In genomic region chr10:66978215-66978614, GRCm38 (mm10) we compare ENCODE assay signal across 19 mouse cellular contexts.
DNase-seq lines count a peak whose midpoint lies in the region; ATAC-seq and TF ChIP-seq lines count a peak whose summit lies in the region.
"Had no signal": no experiment of that assay in that cellular context is flagged by ENCODE, and none has a peak within 500 bp of the region (broad histone marks: within the 10 kb centered on the region; RNA-seq: fewer than 3 reads in every experiment).

No protein-coding gene starts in this region.

- H3K9ac ChIP-seq in kidney, embryonic 15.5 days, result no peak overlapping the region
- no peak overlapping the region for H3K9ac ChIP-seq in kidney, postnatal 0 days (ENCODE audit: low read depth, low read length)

- H3K27ac ChIP-seq in kidney, embryonic 15.5 days, result no peak overlapping the region
- no peak overlapping the region for H3K27ac ChIP-seq in kidney, postnatal 0 days

- H3K27me3 ChIP-seq in kidney, embryonic 15.5 days, result no peaks in the 10 kb centered on the region
- no peaks in the 10 kb centered on the region for H3K27me3 ChIP-seq in kidney, postnatal 0 days (ENCODE audit: insufficient read depth, low read length)
- H3K27me3 ChIP-seq: CH12.LX, Patski had no signal

- TF ChIP-seq CTCF in kidney, postnatal 0 days (IDR thresholded peaks at IDR 0.05; ENCODE audit: low read depth), result no peak

- peak; percentile 60; the same call in 1 of the 2 replicates for ATAC-seq in kidney, embryonic 15.5 days (replicated peaks; ENCODE audit: low FRiP score)
- ATAC-seq in kidney, postnatal 0 days (replicated peaks; ENCODE audit: low FRiP score, low read depth), result no peak
- ATAC-seq: activated CD4-positive, CD25-positive, alpha-beta regulatory T cell, adult 4 months; CD4-positive, CD25-positive, alpha-beta regulatory T cell, adult 4 months; Patski had no signal

- peaks cover 6% of the 10 kb centered on the region for H3K4me1 ChIP-seq in kidney, embryonic 15.5 days
- H3K4me1 ChIP-seq in kidney, postnatal 0 days (replicated peaks; ENCODE audit: insufficient read depth, low read length), result no peaks in the 10 kb centered on the region

- no peak overlapping the region for H3K4me2 ChIP-seq in kidney, embryonic 15.5 days
- H3K4me2 ChIP-seq in kidney, postnatal 0 days (ENCODE audit: low read length), result no peak overlapping the region

- no peaks in the 10 kb centered on the region for H3K36me3 ChIP-seq in kidney, embryonic 15.5 days
- H3K36me3 ChIP-seq in kidney, postnatal 0 days (ENCODE audit: insufficient read depth, low read length), result no peaks in the 10 kb centered on the region
- H3K36me3 ChIP-seq: G1E had no signal

- DNase-seq in kidney, adult 18-20 months, result no peak
- DNase-seq in kidney, postnatal 0 days (ENCODE audit: low spot score), result peak; percentile 67
- DNase-seq in kidney, postnatal 25 days, result no peak
- DNase-seq: adrenal gland, adult 2 months; adrenal gland, adult 8-10 months; adrenal gland, postnatal 10 days; adrenal gland, postnatal 14 days; adrenal gland, postnatal 25 days; adrenal gland, postnatal 36 days; B cell, adult 2 months; cerebellum, adult 11 months; cerebellum, adult 11-12 months; cerebellum, adult 18-20 months had no signal

- 42% methylated on average over 2 of the region's 2 CpGs for WGBS in kidney, embryonic 15.5 days
- WGBS in kidney, postnatal 0 days, result 47% methylated on average over 2 of the region's 2 CpGs

- H3K9me3 ChIP-seq in kidney, embryonic 15.5 days (replicated peaks), result no peaks in the 10 kb centered on the region
- H3K9me3 ChIP-seq in kidney, postnatal 0 days (replicated peaks; ENCODE audit: low read length), result no peaks in the 10 kb centered on the region
- H3K9me3 ChIP-seq: G1E had no signal

- H3K4me3 ChIP-seq in kidney, embryonic 15.5 days (replicated peaks), result no peak overlapping the region
- no peak overlapping the region for H3K4me3 ChIP-seq in kidney, postnatal 0 days (replicated peaks; ENCODE audit: low read depth, low read length)
